8 mouse cellular contexts compared by ENCODE assay signal in genomic region chr16:92565291-92565690, GRCm38 (mm10).
DNase-seq lines count a peak whose midpoint lies in the region; ATAC-seq and TF ChIP-seq lines count a peak whose summit lies in the region.

No protein-coding gene starts in this region.

- H3K27ac ChIP-seq in forebrain, embryonic 14.5 days (ENCODE audit: low read depth, low read length), result no peak overlapping the region
- H3K27ac ChIP-seq in forebrain, embryonic 11.5 days (ENCODE audit: low read depth, low read length), result no peak overlapping the region
- H3K27ac ChIP-seq in intestine, postnatal 0 days (ENCODE audit: low read depth, low read length), result no peak overlapping the region

- no peak for TF ChIP-seq CTCF in intestine, postnatal 0 days (IDR thresholded peaks at IDR 0.05; ENCODE audit: low read depth)

- H3K4me3 ChIP-seq in forebrain, embryonic 14.5 days (ENCODE audit: low read depth, low read length), result no peak overlapping the region
- no peak overlapping the region for H3K4me3 ChIP-seq in forebrain, embryonic 11.5 days (ENCODE audit: low read depth, low read length)
- H3K4me3 ChIP-seq in intestine, postnatal 0 days (ENCODE audit: low read depth, low read length), result no peak overlapping the region

- no peak overlapping the region for H3K9ac ChIP-seq in forebrain, embryonic 14.5 days (ENCODE audit: low read length)
- H3K9ac ChIP-seq in forebrain, embryonic 11.5 days (ENCODE audit: low read length), result no peak overlapping the region
- no peak overlapping the region for H3K9ac ChIP-seq in intestine, postnatal 0 days (ENCODE audit: low read depth, low read length)

- H3K27me3 ChIP-seq in forebrain, embryonic 14.5 days (replicated peaks; ENCODE audit: control insufficient read depth, insufficient read depth, low read length), result no peaks in the 10 kb centered on the region
- no peaks in the 10 kb centered on the region for H3K27me3 ChIP-seq in forebrain, embryonic 11.5 days (ENCODE audit: control insufficient read depth, insufficient read depth, low read length)
- 0 out of 2 replicates have a peak, but pooled peaks cover 5% of the 10 kb centered on the region for H3K27me3 ChIP-seq in intestine, postnatal 0 days (replicated peaks; ENCODE audit: control insufficient read depth, insufficient read depth, low read length)

- no peaks in the 10 kb centered on the region for H3K9me3 ChIP-seq in forebrain, embryonic 14.5 days (replicated peaks; ENCODE audit: control insufficient read depth, low read length)
- no peaks in the 10 kb centered on the region for H3K9me3 ChIP-seq in forebrain, embryonic 11.5 days (ENCODE audit: control insufficient read depth, low read length)
- H3K9me3 ChIP-seq in intestine, postnatal 0 days (ENCODE audit: control insufficient read depth), result no peaks in the 10 kb centered on the region

- DNase-seq in forebrain, embryonic 14.5 days (ENCODE audit: low spot score), result peak; percentile 61
- DNase-seq in forebrain, embryonic 11.5 days (ENCODE audit: low spot score), result no peak
- peak; percentile 40 to 45 for DNase-seq in kidney, postnatal 4 days
- DNase-seq in kidney, adult 11 months, result no peak
- peak; percentile 48 for DNase-seq in MN1 (ENCODE audit: low spot score)
- DNase-seq in frontal cortex, postnatal 25 days (ENCODE audit: low spot score in 2 of 2), result no peak

- H3K4me2 ChIP-seq in forebrain, embryonic 14.5 days (ENCODE audit: low read length), result peak overlapping the region; percentile 24; the same call in 1 of the 2 replicates
- no peak overlapping the region for H3K4me2 ChIP-seq in forebrain, embryonic 11.5 days (ENCODE audit: low read depth, low read length, severe bottlenecking)
- peak overlapping the region; percentile 39 for H3K4me2 ChIP-seq in intestine, postnatal 0 days (replicated peaks; ENCODE audit: low read depth)

- H3K4me1 ChIP-seq in forebrain, embryonic 14.5 days (ENCODE audit: control insufficient read depth, insufficient read depth, low read length), result no peaks in the 10 kb centered on the region
- H3K4me1 ChIP-seq in forebrain, embryonic 11.5 days (replicated peaks; ENCODE audit: control insufficient read depth, insufficient read depth, low read length), result no peaks in the 10 kb centered on the region
- no peaks in the 10 kb centered on the region; the same call in 1 of the 2 replicates for H3K4me1 ChIP-seq in intestine, postnatal 0 days (replicated peaks; ENCODE audit: control insufficient read depth, insufficient read depth, low read length)

- WGBS in forebrain, embryonic 14.5 days, result 66% methylated on average over 11 of the region's 11 CpGs
- 83% methylated on average over 11 of the region's 11 CpGs for WGBS in forebrain, embryonic 11.5 days
- 52% methylated on average over 11 of the region's 11 CpGs for WGBS in intestine, postnatal 0 days

- ATAC-seq in forebrain, embryonic 14.5 days, result no peak
- no peak for ATAC-seq in forebrain, embryonic 11.5 days (replicated peaks; ENCODE audit: low FRiP score)
- ATAC-seq in intestine, postnatal 0 days, result no peak
- no peak for ATAC-seq in erythroblast, adult 5-6 weeks (replicated peaks; ENCODE audit: low FRiP score, poor library complexity, severe bottlenecking)

- H3K36me3 ChIP-seq in forebrain, embryonic 14.5 days (ENCODE audit: control insufficient read depth, insufficient read depth, low read length), result no peaks in the 10 kb centered on the region
- H3K36me3 ChIP-seq in forebrain, embryonic 11.5 days (ENCODE audit: control insufficient read depth, insufficient read depth, low read length), result no peaks in the 10 kb centered on the region
- H3K36me3 ChIP-seq in intestine, postnatal 0 days (ENCODE audit: control insufficient read depth, insufficient read depth), result no peaks in the 10 kb centered on the region

Comparison
In these comparisons a context has a peak if more than half of its experiments do, and no peak if none do; other contexts are left out.
1. DNase-seq: peak in forebrain, embryonic 14.5 days (single experiment), kidney, postnatal 4 days (2 of 2) and MN1 (single experiment); none in forebrain, embryonic 11.5 days (single experiment), kidney, adult 11 months (single experiment) and frontal cortex, postnatal 25 days (0 of 2).